Mouse (Mus musculus): ENCODE data around the gene Gamt.

- no peak for TF ChIP-seq POLR2A (IDR thresholded peaks at IDR 0.05; ENCODE audit: borderline replicate concordance, extremely low read depth, low read depth, low read length)
- no peak for TF ChIP-seq CTCF (IDR thresholded peaks at IDR 0.05; ENCODE audit: insufficient read depth, low read length)
Measured at GRCm38 (mm10) chr10:80293325-80293724, 32.5 kb upstream of the Gamt start.
